Mouse (Mus musculus): ENCODE results near the gene Stard3. TPM values are rescaled to one million over a fixed set of nuclear protein-coding genes. Genes with fewer than 3 reads are reported as not detected.

Stard3 gene
- polyA plus RNA-seq, 1 experiment from 2014 or later = 45.5 TPM

DNA sequence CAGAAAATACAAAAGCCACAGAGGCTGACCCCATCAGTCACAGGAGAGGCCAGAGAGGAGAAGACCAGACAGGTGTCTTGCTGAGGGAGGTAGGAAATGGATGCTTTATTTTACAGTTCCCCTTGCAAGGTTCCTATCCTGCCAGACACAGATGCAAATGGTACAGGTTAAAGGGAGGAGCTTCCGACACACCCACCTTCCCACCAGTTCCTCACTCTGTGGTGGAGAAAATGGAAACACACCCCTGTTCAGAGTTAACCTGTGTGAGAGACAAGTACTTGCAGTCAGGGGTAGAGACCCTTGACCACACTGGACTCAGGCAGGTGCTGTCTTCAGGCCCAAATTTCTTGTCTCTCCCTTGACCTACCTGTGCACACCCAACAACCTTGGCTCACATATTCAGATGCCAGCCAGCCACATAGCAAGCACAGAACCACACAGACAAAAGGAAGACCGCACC, 27.4 kb upstream of the Stard3 start:
- no peak overlapping the region for H3K9ac ChIP-seq
- no peak overlapping the region for H3K4me2 ChIP-seq
- H3K27me3 ChIP-seq = peaks cover 99% of the 10 kb centered on the region
- H3K4me3 ChIP-seq = no peak overlapping the region
- WGBS = 63% methylated on average over 2 of the region's 2 CpGs
- H3K9me3 ChIP-seq (replicated peaks) = no peaks in the 10 kb centered on the region
- ATAC-seq = no peak
- peaks cover 54% of the 10 kb centered on the region for H3K4me1 ChIP-seq
- no peaks in the 10 kb centered on the region for H3K36me3 ChIP-seq (ENCODE audit: poor library complexity, severe bottlenecking)
- peak overlapping the region; percentile 95 for H3K27ac ChIP-seq

DNA sequence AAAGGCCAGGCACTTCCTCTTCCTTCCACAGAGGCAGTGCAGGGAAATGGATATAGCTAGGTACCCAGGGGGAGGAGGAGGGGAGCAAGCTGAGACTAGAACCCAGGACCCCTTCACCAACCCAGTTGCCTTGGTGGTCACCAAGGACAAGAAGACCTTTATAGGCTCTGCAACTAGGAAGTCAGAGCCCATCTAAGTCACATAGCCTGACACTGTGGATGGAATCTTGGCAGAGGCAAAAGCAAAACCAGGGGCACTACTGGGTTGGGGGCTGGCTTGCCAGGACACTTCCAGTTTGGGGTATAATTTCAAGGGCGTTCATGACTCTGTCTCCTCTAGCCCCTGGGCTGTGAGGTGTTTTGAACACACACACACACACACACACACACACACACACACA, 26.8 kb upstream of the Stard3 start:
- H3K27ac ChIP-seq = 0 out of 2 replicates have a peak overlapping the region, but pooled peaks have one; percentile 95
- no peak overlapping the region for H3K9ac ChIP-seq
- peaks cover 100% of the 10 kb centered on the region for H3K27me3 ChIP-seq
- no peak overlapping the region for H3K4me2 ChIP-seq
- ATAC-seq = no peak
- no peaks in the 10 kb centered on the region for H3K36me3 ChIP-seq (ENCODE audit: poor library complexity, severe bottlenecking)
- H3K9me3 ChIP-seq (replicated peaks) = no peaks in the 10 kb centered on the region
- no peak overlapping the region for H3K4me3 ChIP-seq
- peaks cover 55% of the 10 kb centered on the region for H3K4me1 ChIP-seq
- 89% methylated on average over 1 of the region's 1 CpGs for WGBS

- 79% methylated on average over 3 of the region's 3 CpGs for WGBS
- Histone ChIP-seq H3K9me3 (replicated peaks) (no peaks in the 10 kb centered on the region), H3K4me3 (no peak overlapping the region), H3K4me2 (no peak overlapping the region), H3K36me3 (ENCODE audit: poor library complexity, severe bottlenecking) (no peaks in the 10 kb centered on the region), H3K4me1 (peaks cover 60% of the 10 kb centered on the region), H3K27me3 (peaks cover 100% of the 10 kb centered on the region), H3K9ac (no peak overlapping the region), H3K27ac (no peak overlapping the region)
- ATAC-seq = no peak
Observed at GRCm38 (mm10) chr11:98332186-98332585, 26.0 kb upstream of the Stard3 start.

DNA sequence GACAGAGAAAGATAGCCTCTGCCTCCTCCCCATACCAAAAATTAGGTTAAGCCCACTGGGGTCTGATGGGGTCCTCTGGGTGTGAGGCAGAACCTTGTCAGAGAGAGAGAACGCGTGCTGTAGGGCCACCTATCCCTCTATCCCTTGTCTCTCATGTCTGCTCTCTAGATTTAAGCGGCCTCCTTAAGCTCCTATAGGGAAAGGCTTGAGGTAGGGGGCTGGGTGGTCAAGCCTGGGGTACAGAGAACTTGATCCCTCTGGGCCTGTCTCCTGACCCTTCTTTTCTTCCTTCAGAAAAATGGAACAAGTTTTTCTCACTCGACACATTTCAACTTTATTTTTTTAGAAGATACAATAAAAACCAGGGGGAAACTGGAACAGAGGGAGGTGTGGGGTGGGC, 25.3 kb upstream of the Stard3 start:
- 76% methylated on average over 4 of the region's 4 CpGs for WGBS
- Histone ChIP-seq H3K4me3 (no peak overlapping the region), H3K9ac (no peak overlapping the region), H3K27me3 (peaks cover 100% of the 10 kb centered on the region), H3K4me1 (peaks cover 59% of the 10 kb centered on the region), H3K36me3 (ENCODE audit: poor library complexity, severe bottlenecking) (no peaks in the 10 kb centered on the region), H3K4me2 (no peak overlapping the region), H3K27ac (peak overlapping the region; percentile 86), H3K9me3 (replicated peaks) (no peaks in the 10 kb centered on the region)
- no peak for ATAC-seq

DNA sequence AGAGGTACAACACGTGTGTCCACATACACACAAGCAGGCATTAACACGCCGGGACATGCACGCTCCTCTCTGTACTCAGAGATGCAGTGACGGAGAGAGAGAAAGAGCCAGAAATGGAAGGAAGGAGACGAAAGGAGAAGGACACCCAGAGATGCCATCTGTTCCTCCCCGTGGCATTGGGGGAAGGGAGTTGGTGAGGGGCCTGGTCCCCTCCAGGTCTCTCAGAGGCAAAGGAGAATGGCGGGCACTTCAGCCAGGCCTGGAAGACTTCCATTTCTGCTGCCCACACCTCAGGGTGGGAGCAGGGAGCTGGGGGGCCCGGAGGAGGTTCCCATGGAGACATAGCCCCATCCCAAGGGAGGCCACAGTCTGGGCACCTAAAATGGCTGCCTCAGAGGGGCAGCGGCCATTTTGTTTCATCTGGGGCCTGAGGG, 24.9 kb upstream of the Stard3 start:
- H3K4me3 ChIP-seq = no peak overlapping the region
- peak overlapping the region; percentile 86 for H3K27ac ChIP-seq
- no peak overlapping the region for H3K9ac ChIP-seq
- H3K4me2 ChIP-seq = 0 out of 2 replicates have a peak overlapping the region, but pooled peaks have one; percentile 60
- no peak for ATAC-seq
- H3K36me3 ChIP-seq (ENCODE audit: poor library complexity, severe bottlenecking) = no peaks in the 10 kb centered on the region
- 63% methylated on average over 10 of the region's 10 CpGs for WGBS
- H3K4me1 ChIP-seq = peaks cover 59% of the 10 kb centered on the region
- H3K9me3 ChIP-seq (replicated peaks) = no peaks in the 10 kb centered on the region
- peaks cover 100% of the 10 kb centered on the region for H3K27me3 ChIP-seq

- Histone ChIP-seq H3K27me3 (peaks cover 94% of the 10 kb centered on the region), H3K9ac (peak overlapping the region; percentile 45), H3K4me2 (peak overlapping the region; percentile 60), H3K4me3 (peak overlapping the region; percentile 33), H3K9me3 (replicated peaks) (no peaks in the 10 kb centered on the region), H3K36me3 (ENCODE audit: poor library complexity, severe bottlenecking) (no peaks in the 10 kb centered on the region), H3K4me1 (peaks cover 62% of the 10 kb centered on the region), H3K27ac (peak overlapping the region; percentile 86)
- under 1% methylated on average over 27 of the region's 41 CpGs for WGBS
- ATAC-seq = peak; percentile 43
Observed at GRCm38 (mm10) chr11:98333981-98334741, 24.0 kb upstream of the Stard3 start.

DNA sequence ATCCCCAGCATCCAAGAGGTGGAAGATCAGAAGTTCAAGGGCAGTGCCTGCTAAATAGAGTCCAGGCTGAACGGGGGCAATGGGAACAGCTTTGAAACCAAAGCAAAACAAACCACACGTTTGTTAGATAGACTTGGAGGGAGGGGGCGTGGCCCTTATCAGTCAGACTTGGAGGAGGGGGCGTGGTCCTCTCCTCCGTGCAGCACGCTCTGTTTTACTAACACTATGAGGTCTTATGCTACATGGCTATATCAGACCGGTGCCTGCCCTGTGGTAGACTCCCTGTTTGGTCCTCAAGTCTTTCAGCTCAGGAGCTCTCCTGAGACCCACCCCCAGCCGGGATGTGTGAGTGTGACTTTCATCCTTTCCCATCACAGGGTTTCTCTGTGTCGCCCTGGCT, 22.9 kb upstream of the Stard3 start:
- H3K27ac ChIP-seq = peak overlapping the region; percentile 86; the same call in 1 of the 2 replicates
- 8% methylated on average over 9 of the region's 9 CpGs for WGBS

DNA sequence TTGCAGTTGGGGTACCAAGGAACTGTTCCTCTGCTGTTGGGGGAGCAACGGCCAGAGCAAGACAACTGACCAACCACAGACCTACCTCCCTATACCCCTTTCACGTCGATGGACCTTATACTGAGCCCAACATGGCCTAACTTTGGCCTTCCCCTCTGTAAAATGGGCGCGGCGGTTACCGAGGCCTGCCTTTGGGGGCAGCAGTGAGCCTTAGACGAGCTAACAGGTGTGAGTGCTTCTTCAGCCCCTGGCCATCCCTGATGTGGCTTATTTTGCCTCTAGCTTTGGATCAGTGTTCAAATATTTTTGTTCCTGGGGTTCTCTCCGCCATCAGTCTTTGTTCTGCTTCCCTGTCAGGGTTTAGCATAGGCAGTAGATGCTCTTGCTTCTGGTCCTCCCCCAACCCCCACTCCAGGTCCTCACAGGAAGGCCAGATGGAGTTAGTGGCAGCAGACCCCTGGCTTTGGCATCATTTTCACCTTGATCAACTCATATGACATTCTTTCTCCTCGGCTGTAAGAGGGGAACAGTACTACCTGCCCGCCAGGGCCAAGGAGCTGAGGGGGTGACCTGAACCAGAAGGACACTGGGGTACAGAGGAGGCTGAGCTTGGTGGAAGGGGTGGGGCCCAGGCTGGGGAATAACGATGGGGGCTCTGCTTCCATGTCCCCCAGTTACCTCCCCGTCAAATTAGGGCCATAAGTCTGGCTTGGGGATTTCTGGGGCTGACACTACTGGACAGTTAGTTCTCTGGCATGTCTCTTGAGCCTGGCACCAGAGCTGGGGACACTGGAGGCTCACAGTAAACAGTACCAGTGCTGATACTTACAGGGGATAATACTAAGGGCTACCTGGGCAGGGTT, 21.7 kb upstream of the Stard3 start:
- WGBS = 19% methylated on average over 13 of the region's 13 CpGs
- peaks cover 73% of the 10 kb centered on the region for H3K4me1 ChIP-seq

More for the DNA sequence above, 22.9 kb upstream of the Stard3 start:
- Histone ChIP-seq H3K4me3 (no peak overlapping the region), H3K27me3 (peaks cover 94% of the 10 kb centered on the region), H3K4me1 (peaks cover 73% of the 10 kb centered on the region), H3K4me2 (peak overlapping the region; percentile 60; the same call in 1 of the 2 replicates), H3K9me3 (replicated peaks) (no peaks in the 10 kb centered on the region), H3K9ac (no peak overlapping the region), H3K36me3 (ENCODE audit: poor library complexity, severe bottlenecking) (no peaks in the 10 kb centered on the region)
- ATAC-seq = no peak

GRCm38 (mm10) chr11:98338507-98338961, 19.6 kb upstream of the Stard3 start:
- Histone ChIP-seq H3K36me3 (ENCODE audit: poor library complexity, severe bottlenecking) (no peaks in the 10 kb centered on the region), H3K9ac (peak overlapping the region; percentile 79), H3K27me3 (peaks cover 82% of the 10 kb centered on the region), H3K27ac (peak overlapping the region; percentile 99), H3K4me3 (peak overlapping the region; percentile 46), H3K4me2 (peak overlapping the region; percentile 87), H3K9me3 (replicated peaks) (no peaks in the 10 kb centered on the region), H3K4me1 (peaks cover 79% of the 10 kb centered on the region)
- peak; percentile 54; the same call in 1 of the 2 replicates for ATAC-seq
- WGBS = under 1% methylated on average over 45 of the region's 57 CpGs

More for the DNA sequence above, 21.7 kb upstream of the Stard3 start:
- ATAC-seq = no peak
- no peak overlapping the region for H3K27ac ChIP-seq
- H3K4me3 ChIP-seq = no peak overlapping the region
- peaks cover 92% of the 10 kb centered on the region for H3K27me3 ChIP-seq
- no peak overlapping the region for H3K9ac ChIP-seq
- H3K9me3 ChIP-seq (replicated peaks) = no peaks in the 10 kb centered on the region
- no peaks in the 10 kb centered on the region for H3K36me3 ChIP-seq (ENCODE audit: poor library complexity, severe bottlenecking)
- no peak overlapping the region for H3K4me2 ChIP-seq

- peak overlapping the region; percentile 87 for H3K4me2 ChIP-seq
- peaks cover 73% of the 10 kb centered on the region for H3K4me1 ChIP-seq
- peak; percentile 31 for ATAC-seq
- peak overlapping the region; percentile 79 for H3K9ac ChIP-seq
- no peaks in the 10 kb centered on the region for H3K9me3 ChIP-seq (replicated peaks)
- under 1% methylated on average over 19 of the region's 19 CpGs for WGBS
- peaks cover 82% of the 10 kb centered on the region for H3K27me3 ChIP-seq
- peak overlapping the region; percentile 99 for H3K27ac ChIP-seq
- H3K36me3 ChIP-seq (ENCODE audit: poor library complexity, severe bottlenecking) = no peaks in the 10 kb centered on the region
- H3K4me3 ChIP-seq = peak overlapping the region; percentile 46
Observed at GRCm38 (mm10) chr11:98339071-98339501, 19.1 kb upstream of the Stard3 start.

DNA sequence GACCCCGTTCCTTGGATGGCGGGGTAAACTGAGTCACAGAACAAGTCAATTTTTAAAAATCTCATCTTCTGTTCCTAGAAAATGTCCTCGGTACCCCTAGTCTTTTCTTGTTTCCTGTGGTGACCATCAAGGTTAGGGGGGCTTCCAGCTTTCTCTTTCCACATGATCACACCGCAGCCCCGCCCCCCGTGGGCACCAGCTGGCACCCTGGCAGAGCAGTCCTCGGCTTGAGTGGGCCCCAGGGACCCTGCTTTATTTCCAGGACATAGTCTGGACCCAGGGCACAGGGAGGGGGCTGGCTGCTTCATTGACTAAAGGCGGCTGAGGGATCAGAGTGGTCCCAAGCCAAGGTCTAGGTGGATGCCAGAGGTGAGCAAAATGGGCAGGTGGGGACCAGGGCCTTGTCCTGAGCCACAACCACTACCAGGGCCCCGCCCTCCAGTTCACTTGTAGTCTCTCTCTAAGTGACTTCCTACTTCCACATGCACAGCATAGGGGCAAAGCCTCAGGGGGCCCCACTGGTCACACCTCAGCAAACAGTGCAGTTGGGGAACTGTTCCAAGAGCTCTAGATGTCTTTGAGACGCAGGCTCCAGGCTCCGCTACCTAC, 18.4 kb upstream of the Stard3 start:
- Histone ChIP-seq H3K27ac (peak overlapping the region; percentile 99), H3K27me3 (peaks cover 79% of the 10 kb centered on the region), H3K4me2 (peak overlapping the region; percentile 87), H3K36me3 (ENCODE audit: poor library complexity, severe bottlenecking) (no peaks in the 10 kb centered on the region), H3K4me3 (peak overlapping the region; percentile 46), H3K9ac (peak overlapping the region; percentile 79), H3K9me3 (replicated peaks) (no peaks in the 10 kb centered on the region), H3K4me1 (peaks cover 66% of the 10 kb centered on the region)
- ATAC-seq = 0 out of 2 replicates have a peak, but pooled peaks have one; percentile 6
- WGBS = 7% methylated on average over 11 of the region's 11 CpGs
